Comparison of ENCODE assay signal across 8 mouse cellular contexts in the genomic region with DNA sequence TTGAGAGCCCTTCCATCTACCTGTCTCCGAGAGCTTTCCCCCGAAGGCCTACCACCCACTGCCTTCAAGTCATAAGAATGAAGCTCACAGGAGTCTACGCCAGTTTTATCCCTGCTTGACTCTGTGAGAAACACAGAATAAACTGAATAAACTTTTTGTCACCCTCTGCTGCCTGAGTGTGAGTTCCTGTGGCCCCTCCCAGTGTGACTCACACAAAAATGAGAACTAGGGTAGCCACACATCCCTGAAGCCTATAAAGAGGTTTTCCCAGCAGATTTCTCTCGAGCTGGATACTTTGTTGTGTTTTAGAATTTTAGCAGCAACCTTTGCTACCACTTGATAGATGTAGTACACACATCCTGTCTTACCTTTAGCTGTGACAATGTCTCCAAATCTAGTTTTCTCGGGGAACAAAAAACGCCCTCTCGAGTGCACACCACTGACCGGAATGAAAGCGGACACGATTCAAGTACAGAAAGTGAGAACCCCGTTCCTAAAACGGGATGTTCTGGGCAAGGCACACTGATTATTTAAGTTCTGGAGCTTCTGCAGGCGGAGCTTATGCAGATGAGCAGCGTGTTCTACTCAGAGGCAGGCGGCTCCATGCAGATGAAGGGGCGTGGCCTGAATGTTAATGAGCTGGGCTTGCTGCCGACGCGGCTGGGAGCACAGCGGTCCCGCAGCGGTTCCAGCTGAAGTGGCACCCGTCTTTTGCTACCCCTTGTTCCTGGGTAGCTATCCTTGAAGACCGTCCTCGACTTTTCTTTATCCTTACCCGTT. TPM values are rescaled to one million over a fixed set of nuclear protein-coding genes. Genes with fewer than 3 reads are reported as not detected.
A peak's percentile ranks its signal among the peaks of the same experiment; 100 is the strongest.
DNase-seq lines count a peak whose midpoint lies in the region; ATAC-seq and TF ChIP-seq lines count a peak whose summit lies in the region.

A gene (plus strand): TSS at position 631 of the 780 bp plus-strand sequence.

- peaks cover 42% of the 10 kb centered on the region for H3K27me3 ChIP-seq in forebrain, embryonic 12.5 days
- H3K27me3 ChIP-seq in liver, postnatal 0 days (ENCODE audit: insufficient read depth, low read length), result peaks cover 35% of the 10 kb centered on the region
- H3K27me3 ChIP-seq in neural tube, embryonic 13.5 days, result peaks cover 34% of the 10 kb centered on the region

- H3K4me2 ChIP-seq in forebrain, embryonic 12.5 days, result peak within 1 kb of the TSS; percentile 95
- peak within 1 kb of the TSS; percentile 88 for H3K4me2 ChIP-seq in liver, postnatal 0 days (ENCODE audit: low read depth, low read length)
- peak within 1 kb of the TSS; percentile 93 for H3K4me2 ChIP-seq in neural tube, embryonic 13.5 days

- peak within 1 kb of the TSS; percentile 42 for H3K27ac ChIP-seq in brown adipose tissue, adult 24 weeks (replicated peaks; ENCODE audit: low read depth, low read length)
- peak within 1 kb of the TSS; percentile 33; the same call in 1 of the 2 replicates for H3K27ac ChIP-seq in forebrain, embryonic 12.5 days
- H3K27ac ChIP-seq in liver, postnatal 0 days (ENCODE audit: low read depth), result peak within 1 kb of the TSS; percentile 19; the same call in 1 of the 2 replicates
- H3K27ac ChIP-seq in neural tube, embryonic 13.5 days (replicated peaks), result peak within 1 kb of the TSS; percentile 56; the same call in 1 of the 2 replicates

- DNase-seq in heart, postnatal 10 days, result peak; percentile 88 to 91
- DNase-seq in large intestine, adult 2 months (ENCODE audit: low read depth, low spot score), result peak; percentile 80
- peak; percentile 92 for DNase-seq in liver, postnatal 0 days
- DNase-seq in telencephalon, adult 2 months (ENCODE audit: low read depth, low spot score), result peak; percentile 85

- 0 out of 2 replicates have a peak, but pooled peaks have one; percentile 45 for TF ChIP-seq EP300 in liver, postnatal 0 days (IDR thresholded peaks at IDR 0.05; ENCODE audit: low read depth)

- ATAC-seq in CD4-positive, CD25-positive, alpha-beta regulatory T cell, adult 4 months, result peak; percentile 67
- ATAC-seq in forebrain, embryonic 12.5 days (ENCODE audit: low FRiP score), result peak; percentile 62; the same call in 1 of the 2 replicates
- ATAC-seq in liver, postnatal 0 days, result peak; percentile 53
- ATAC-seq in neural tube, embryonic 13.5 days (ENCODE audit: low read depth), result peak; percentile 41

- no peaks in the 10 kb centered on the region for H3K9me3 ChIP-seq in forebrain, embryonic 12.5 days
- H3K9me3 ChIP-seq in liver, postnatal 0 days (ENCODE audit: low read length), result no peaks in the 10 kb centered on the region
- no peaks in the 10 kb centered on the region for H3K9me3 ChIP-seq in neural tube, embryonic 13.5 days

- no peak for TF ChIP-seq CTCF in liver, postnatal 0 days (IDR thresholded peaks at IDR 0.05; ENCODE audit: low read depth)

- intact Hi-C loops in heart, postnatal 10 days (cut with DNase I), result loop anchor here (2.0 kb wide), 1 partner anchor 69 kb away; a partner anchor contains a TSS

- WGBS in forebrain, embryonic 12.5 days, result 11% methylated on average over 26 of the region's 26 CpGs
- 8% methylated on average over 26 of the region's 26 CpGs for WGBS in large intestine, adult 2 months
- WGBS in liver, postnatal 0 days (ENCODE audit: insufficient replicate concordance), result 9% methylated on average over 26 of the region's 26 CpGs
- 11% methylated on average over 26 of the region's 26 CpGs for WGBS in neural tube, embryonic 13.5 days

- peaks cover 13% of the 10 kb centered on the region for H3K4me1 ChIP-seq in brown adipose tissue, adult 24 weeks (ENCODE audit: control insufficient read depth, insufficient read depth, insufficient read length, low read length)
- H3K4me1 ChIP-seq in forebrain, embryonic 12.5 days, result peaks cover 51% of the 10 kb centered on the region
- H3K4me1 ChIP-seq in liver, postnatal 0 days (ENCODE audit: insufficient read depth), result peaks cover 28% of the 10 kb centered on the region
- peaks cover 51% of the 10 kb centered on the region for H3K4me1 ChIP-seq in neural tube, embryonic 13.5 days (replicated peaks)

- no peaks in the 10 kb centered on the region; the same call in 1 of the 2 replicates for H3K36me3 ChIP-seq in forebrain, embryonic 12.5 days (replicated peaks)
- no peaks in the 10 kb centered on the region for H3K36me3 ChIP-seq in liver, postnatal 0 days (replicated peaks; ENCODE audit: insufficient read depth, low read length)
- H3K36me3 ChIP-seq in neural tube, embryonic 13.5 days, result 0 out of 2 replicates have a peak, but pooled peaks cover 3% of the 10 kb centered on the region

- H3K4me3 ChIP-seq in brown adipose tissue, adult 24 weeks (ENCODE audit: insufficient read depth, low read depth, low read length), result peak within 1 kb of the TSS; percentile 58
- peak within 1 kb of the TSS; percentile 55 for H3K4me3 ChIP-seq in forebrain, embryonic 12.5 days (replicated peaks)
- peak within 1 kb of the TSS; percentile 48 for H3K4me3 ChIP-seq in liver, postnatal 0 days (ENCODE audit: low read depth, low read length)
- peak within 1 kb of the TSS; percentile 55 for H3K4me3 ChIP-seq in neural tube, embryonic 13.5 days

- H3K9ac ChIP-seq in forebrain, embryonic 12.5 days, result peak within 1 kb of the TSS; percentile 75
- peak within 1 kb of the TSS; percentile 22 for H3K9ac ChIP-seq in liver, postnatal 0 days (replicated peaks)
- peak within 1 kb of the TSS; percentile 86 for H3K9ac ChIP-seq in neural tube, embryonic 13.5 days

RNA-seq across cellular contexts. Expression of the gene that starts here (rescaled TPM):
- 1 to 10 TPM in 1 of 2 experiments, under 1 TPM in 1; 0.62 to 1.2 TPM for polyA plus RNA-seq in CD4-positive, CD25-positive, alpha-beta regulatory T cell, adult 4 months (2017; shearing (Covaris generic))
- 1.2 and 1.6 TPM in 2 replicates for polyA plus RNA-seq in brown adipose tissue, adult 24 weeks (2012; ENCODE audit: insufficient read depth, insufficient read length, missing spikeins)
- polyA plus RNA-seq in forebrain, embryonic 12.5 days (2016; fragmentation: Nextera tagmentation; extraction: Ambion mirVana), result 5.1 and 5.5 TPM in 2 replicates
- 1 to 10 TPM in 1 of 2 experiments, under 1 TPM in 1; 0.97 to 1.0 TPM for total RNA-seq in heart, postnatal 10 days (2021)
- 0.46 and 0.55 TPM in 2 replicates for polyA plus RNA-seq in large intestine, adult 2 months (2012; rRNA removed)
- 0.20 TPM in 2 replicates for polyA plus RNA-seq in liver, postnatal 0 days (2015; fragmentation: Nextera tagmentation; extraction: Ambion mirVana)
- 5.5 and 5.7 TPM in 2 replicates for polyA plus RNA-seq in neural tube, embryonic 13.5 days (2015; fragmentation: Nextera tagmentation; extraction: Ambion mirVana)

Comparison
In these comparisons a context has a peak if more than half of its experiments do, and no peak if none do; other contexts are left out.
1. Peak in every context shown above with its lines: DNase-seq, ATAC-seq, H3K4me3 ChIP-seq and H3K27ac ChIP-seq.
2. Peak in DNase-seq in large intestine, adult 2 months; RNA of the gene not detected or under 1 TPM.
3. Peak in DNase-seq, ATAC-seq, H3K4me3 ChIP-seq, H3K27ac ChIP-seq, H3K9ac ChIP-seq and H3K4me2 ChIP-seq in liver, postnatal 0 days; RNA of the gene not detected or under 1 TPM.
4. H3K9ac ChIP-seq: peak in every context shown above with its lines; median percentile 86 in neural tube, embryonic 13.5 days; 75 in forebrain, embryonic 12.5 days; 22 in liver, postnatal 0 days.